Mouse (Mus musculus) CH12F3 (cell line): ENCODE results near the gene Csrp1.

Experiments used
- in situ Hi-C: fragments of 300-500 bp; cut with MboI; formaldehyde crosslinking; loops from 2 replicates; pipeline ENCODE4 v1.14.3; 2020; ENCODE audit warnings: low sequenced_read_pairs

The Csrp1 gene

GRCm38 (mm10) chr1:135768400-135768799, 48.5 kb downstream of the Csrp1 start:
- in situ Hi-C loops, result no loop called here

- in situ Hi-C loops, result no loop called here
Observed at GRCm38 (mm10) chr1:135770237-135770636, 50.4 kb downstream of the Csrp1 start.

- in situ Hi-C loops, result no loop called here
Observed at GRCm38 (mm10) chr1:135770896-135771572, 51.2 kb downstream of the Csrp1 start.

- in situ Hi-C loops, result no loop called here
Observed at GRCm38 (mm10) chr1:135771573-135771970, 51.7 kb downstream of the Csrp1 start.

GRCm38 (mm10) chr1:135776596-135776995, 56.7 kb downstream of the Csrp1 start:
- in situ Hi-C loops, result no loop called here

GRCm38 (mm10) chr1:135777046-135777445, 57.2 kb downstream of the Csrp1 start:
- in situ Hi-C loops, result no loop called here

GRCm38 (mm10) chr1:135778780-135779535, 59.1 kb downstream of the Csrp1 start, which contains the start of gene Tnni1:
Tnni1 (plus strand) TSS chr1:135779434.
- in situ Hi-C loops, result no loop called here

GRCm38 (mm10) chr1:135780649-135781048, 60.8 kb downstream of the Csrp1 start:
- in situ Hi-C loops, result no loop called here

- in situ Hi-C loops, result no loop called here
Observed at GRCm38 (mm10) chr1:135781220-135781619, 61.4 kb downstream of the Csrp1 start.

- in situ Hi-C loops, result no loop called here
Observed at GRCm38 (mm10) chr1:135782816-135783215, 63.0 kb downstream of the Csrp1 start.

- in situ Hi-C loops, result no loop called here
Observed at GRCm38 (mm10) chr1:135787799-135788198, 67.9 kb downstream of the Csrp1 start.

- in situ Hi-C loops, result no loop called here
Observed at GRCm38 (mm10) chr1:135788708-135789107, 68.8 kb downstream of the Csrp1 start.

- in situ Hi-C loops, result no loop called here
Observed at GRCm38 (mm10) chr1:135789815-135790214, 70.0 kb downstream of the Csrp1 start.

GRCm38 (mm10) chr1:135792143-135792939, 72.5 kb downstream of the Csrp1 start:
- in situ Hi-C loops, result no loop called here

GRCm38 (mm10) chr1:135793370-135794215, 73.7 kb downstream of the Csrp1 start:
- in situ Hi-C loops, result no loop called here

- in situ Hi-C loops, result no loop called here
Observed at GRCm38 (mm10) chr1:135794216-135795134, 74.6 kb downstream of the Csrp1 start.

- in situ Hi-C loops, result no loop called here
Observed at GRCm38 (mm10) chr1:135798492-135798891, 78.6 kb downstream of the Csrp1 start.

- in situ Hi-C loops, result no loop called here
Observed at GRCm38 (mm10) chr1:135799109-135799627, 79.3 kb downstream of the Csrp1 start.
